Mouse (Mus musculus) left cerebral cortex, adult 11 months (tissue): ENCODE data around the gene Sf3b4.

Source experiments
- DNase-seq: peaks from one replicate; pipeline ENCODE4 v3.0.0; 2022; ENCODE audit warnings: low spot score

Gene Sf3b4

DNA sequence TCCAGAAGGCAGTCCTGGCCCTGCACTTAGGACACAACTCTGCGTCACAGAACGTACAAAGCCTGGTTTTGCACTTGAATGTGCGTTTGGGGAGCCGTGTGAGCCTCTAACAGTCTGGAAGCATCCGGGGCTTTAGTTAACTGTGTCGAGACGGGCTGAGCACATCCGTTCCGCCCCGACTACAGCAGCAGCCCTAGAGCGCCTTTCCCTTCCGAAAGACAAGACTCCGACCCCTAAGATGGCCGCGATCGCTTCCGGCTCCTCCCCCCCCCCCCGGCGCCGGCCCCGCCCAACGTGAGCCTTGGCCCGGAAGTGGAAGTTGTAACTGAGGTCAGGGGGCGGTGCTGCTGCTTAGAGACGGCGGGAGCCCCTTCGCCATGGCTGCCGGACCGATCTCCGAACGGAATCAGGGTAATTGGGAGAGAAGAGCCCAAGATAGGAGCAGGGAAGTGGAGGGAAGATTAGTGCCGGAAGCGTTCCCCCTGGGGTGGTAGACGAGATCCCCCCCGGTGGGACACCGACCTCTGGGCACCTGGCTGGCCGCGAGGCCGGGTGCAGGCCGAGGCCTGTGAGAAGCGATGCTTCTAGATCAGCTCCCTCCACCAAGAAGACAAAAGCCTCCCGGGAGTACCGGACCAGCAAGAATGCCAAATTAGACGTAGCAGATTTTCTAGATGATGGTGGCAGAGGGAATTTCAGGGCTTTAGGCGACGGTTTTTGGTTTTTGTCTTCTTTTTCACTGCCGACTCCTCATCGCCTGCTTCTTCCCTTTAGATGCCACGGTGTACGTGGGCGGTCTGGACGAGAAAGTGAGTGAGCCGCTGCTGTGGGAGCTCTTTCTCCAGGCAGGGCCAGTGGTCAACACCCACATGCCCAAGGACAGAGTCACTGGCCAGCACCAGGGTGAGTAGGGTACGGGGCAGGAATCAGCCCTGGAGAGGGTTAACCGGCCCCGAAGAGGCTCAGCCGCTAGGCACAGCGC lies at the start of gene Sf3b4:
TSS of gene Sf3b4 (plus strand) at position 136 of the 982 bp plus-strand sequence.
- peak; percentile 70 for DNase-seq

- no peak for DNase-seq
Observed at GRCm38 (mm10) chr3:96124235-96124634, 47.9 kb upstream of the Sf3b4 start.

GRCm38 (mm10) chr3:96128128-96128527 lies 44.0 kb upstream of the Sf3b4 start:
- no peak for DNase-seq

DNA sequence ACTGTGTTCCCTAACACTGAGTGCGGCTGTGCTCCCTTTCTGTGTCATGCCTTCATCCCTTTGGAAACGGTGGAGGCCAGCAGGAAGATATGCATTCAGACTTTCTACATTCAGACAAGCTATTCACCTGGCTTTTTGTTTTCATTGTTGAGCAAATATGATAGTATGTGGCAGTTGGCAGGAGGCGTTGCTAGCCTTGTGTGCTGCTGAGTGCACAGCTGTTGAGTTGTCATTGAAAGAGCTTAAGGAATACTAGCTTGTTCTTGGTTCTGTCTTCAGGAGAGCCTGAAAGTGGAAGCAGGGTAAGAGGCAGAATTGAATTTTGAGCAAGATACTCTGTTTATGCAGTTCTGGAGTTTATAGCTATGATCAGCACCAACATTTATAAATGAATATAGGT lies 39.7 kb upstream of the Sf3b4 start:
- no peak for DNase-seq

DNA sequence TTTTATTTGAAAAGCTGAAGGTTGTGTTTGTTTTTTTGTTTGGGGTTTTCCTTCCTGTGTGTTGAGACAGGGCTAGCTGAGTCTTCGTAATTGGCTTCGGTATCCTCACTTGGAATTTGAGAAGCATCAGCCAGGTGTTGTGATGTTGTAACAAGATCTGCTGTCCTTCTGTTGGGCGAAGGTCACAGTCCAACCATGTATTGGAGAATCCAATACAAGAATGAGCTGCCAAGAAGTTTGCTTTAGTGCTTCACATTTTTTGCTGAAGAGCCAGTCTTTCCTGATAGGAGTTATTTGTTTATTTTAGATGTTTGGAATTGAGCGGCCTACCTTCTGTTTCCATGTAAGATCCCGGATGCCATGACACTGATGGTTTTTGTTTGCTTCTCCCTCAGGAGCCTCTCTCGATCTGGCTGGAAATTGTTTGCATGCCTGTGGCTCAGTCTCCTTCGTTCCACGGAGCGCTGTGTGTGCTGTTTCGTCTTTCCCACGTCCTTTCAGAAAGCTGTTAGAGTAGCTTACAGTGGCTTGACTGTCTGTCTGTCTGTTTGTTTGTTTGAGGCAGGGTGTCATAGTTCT lies 38.7 kb upstream of the Sf3b4 start:
- DNase-seq: no peak

DNA sequence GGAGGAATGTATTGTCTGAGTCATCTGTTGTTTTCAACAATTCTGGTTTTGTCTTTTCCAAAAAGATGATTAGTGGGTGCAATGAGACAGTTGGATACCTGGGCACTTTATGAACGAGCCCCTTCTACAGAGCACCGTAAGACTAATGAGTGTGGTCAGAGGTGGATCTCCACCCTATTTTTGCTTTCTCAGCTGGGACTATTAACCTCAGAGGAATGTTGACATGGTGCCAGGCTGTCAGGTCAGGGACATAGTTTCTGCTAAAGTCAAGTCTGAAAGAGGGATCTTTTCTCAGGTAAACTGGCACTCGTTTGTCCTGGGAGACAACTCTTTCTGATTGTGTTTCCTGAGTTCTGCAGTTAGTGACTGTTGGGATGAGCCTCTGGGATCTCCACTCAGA lies 37.1 kb upstream of the Sf3b4 start:
- no peak for DNase-seq

- DNase-seq: peak; percentile 77
Observed at GRCm38 (mm10) chr3:96147950-96148349, 24.2 kb upstream of the Sf3b4 start.

DNA sequence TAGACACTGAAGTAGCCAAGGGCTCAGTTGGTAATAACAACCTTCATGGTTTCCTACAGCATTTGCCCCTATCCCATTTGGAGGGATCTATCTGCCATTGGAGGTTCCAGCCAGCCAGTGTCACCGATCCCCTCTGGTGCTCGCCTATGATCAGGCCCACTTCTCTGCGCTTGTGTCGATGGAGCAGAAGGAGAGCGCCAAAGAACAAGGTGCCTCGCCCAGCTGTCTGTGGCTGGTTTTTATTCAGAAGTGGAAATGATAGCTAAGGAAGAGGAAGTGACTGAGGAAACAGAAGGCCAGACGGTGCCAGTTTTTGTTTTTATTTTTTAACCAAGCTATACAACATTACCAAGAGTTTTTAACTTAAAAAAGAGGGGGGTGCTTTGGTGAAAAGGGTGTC lies 20.3 kb upstream of the Sf3b4 start:
- no peak for DNase-seq

DNA sequence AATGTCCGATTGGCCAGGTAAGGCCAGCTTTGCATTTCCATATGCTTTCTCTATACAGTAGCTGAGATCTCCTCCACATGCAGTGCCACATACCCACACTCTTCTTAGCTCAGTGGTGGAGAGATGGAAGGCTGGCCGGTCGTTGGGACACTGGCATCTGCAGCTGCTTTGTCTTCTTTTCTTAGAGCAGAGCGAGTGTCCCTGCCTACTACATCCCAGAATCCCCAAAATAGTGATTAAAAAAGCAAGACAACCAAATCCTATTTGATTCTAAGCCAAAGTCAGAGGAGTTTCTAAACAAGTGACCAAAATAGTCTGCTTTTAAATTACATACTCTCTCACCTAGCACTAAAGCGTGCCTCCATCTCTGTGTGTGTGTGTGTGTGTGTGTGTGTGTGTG lies 19.5 kb upstream of the Sf3b4 start:
- DNase-seq: no peak

DNA sequence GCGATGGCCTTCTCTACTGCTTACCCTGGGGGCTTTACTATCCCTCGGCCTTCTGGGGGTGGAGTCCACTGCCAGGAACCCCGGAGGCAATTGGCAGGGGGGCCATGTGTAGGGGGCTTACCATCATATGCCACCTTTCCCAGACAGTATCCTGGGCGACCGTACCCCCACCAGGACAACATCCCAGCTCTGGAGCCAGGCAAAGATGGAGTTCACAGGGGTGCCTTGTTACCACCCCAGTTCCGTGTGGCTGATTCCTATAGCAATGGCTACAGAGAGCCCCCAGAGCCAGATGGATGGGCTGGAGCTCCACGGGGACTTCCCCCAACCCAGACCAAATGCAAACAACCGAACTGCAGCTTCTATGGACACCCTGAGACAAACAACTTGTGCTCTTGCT lies 16.6 kb upstream of the Sf3b4 start:
- no peak for DNase-seq

DNA sequence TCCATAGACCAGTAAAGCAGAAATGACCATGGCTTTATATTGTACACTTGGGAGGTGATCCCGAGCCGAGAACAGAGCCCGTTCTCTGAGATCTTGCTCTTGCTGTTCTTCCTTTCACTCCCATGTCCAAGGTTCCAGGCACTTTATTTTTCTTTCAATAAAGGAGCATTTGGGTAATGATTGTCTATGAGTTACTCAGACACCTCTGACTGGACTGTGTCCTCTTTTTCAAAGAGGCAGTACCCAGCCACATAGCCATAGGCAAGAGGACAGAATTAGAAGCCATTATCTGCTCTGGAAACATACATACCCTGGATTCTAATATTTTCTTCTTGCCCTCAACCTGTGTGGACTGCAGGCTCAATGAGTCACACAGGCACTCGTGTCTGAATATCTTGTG lies 12.3 kb upstream of the Sf3b4 start:
- no peak for DNase-seq

GRCm38 (mm10) chr3:96160222-96160802 lies 11.8 kb upstream of the Sf3b4 start:
- DNase-seq: peak; percentile 53

DNA sequence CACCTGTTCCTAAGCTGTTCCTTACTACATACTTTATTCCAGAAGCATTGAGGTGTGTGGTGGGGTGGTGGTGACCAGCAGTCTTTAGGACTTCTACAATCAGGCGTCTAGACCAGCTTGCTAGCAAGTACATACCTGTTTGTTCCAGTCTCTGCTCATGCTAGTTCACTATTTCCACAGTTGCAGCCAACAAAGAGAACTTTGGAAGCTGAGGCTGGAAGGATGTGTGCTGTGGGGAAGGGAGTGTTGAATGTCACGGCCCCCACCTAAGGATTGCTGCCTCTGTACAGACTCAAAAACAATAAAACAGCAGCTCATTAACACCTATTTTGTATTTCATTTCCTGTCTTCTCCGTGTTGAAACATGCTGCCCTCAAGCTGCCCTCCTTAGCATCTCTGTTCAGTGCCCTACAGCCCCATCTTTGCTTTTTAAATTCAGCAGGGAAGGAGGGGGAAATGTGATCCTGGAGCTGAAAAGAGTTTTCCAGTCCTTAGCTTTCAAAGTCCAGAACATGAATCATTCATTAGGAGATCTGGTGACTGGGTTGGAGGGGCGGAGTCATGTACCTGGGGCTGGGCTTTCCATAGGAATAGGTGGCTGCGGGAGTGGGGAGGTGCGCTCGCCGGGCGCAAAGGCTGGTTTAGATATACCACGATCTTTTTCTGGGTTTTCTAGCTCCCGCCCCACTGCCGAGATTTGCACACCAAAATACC lies 11.2 kb upstream of the Sf3b4 start:
- peak; percentile 58 for DNase-seq

- no peak for DNase-seq
Observed at GRCm38 (mm10) chr3:96161869-96162840, 10.0 kb upstream of the Sf3b4 start, which contains the start of gene Mtmr11. Gene Mtmr11 (plus strand): TSS chr3:96162004.

- no peak for DNase-seq
Observed at GRCm38 (mm10) chr3:96163040-96163439, 9.1 kb upstream of the Sf3b4 start.

DNA sequence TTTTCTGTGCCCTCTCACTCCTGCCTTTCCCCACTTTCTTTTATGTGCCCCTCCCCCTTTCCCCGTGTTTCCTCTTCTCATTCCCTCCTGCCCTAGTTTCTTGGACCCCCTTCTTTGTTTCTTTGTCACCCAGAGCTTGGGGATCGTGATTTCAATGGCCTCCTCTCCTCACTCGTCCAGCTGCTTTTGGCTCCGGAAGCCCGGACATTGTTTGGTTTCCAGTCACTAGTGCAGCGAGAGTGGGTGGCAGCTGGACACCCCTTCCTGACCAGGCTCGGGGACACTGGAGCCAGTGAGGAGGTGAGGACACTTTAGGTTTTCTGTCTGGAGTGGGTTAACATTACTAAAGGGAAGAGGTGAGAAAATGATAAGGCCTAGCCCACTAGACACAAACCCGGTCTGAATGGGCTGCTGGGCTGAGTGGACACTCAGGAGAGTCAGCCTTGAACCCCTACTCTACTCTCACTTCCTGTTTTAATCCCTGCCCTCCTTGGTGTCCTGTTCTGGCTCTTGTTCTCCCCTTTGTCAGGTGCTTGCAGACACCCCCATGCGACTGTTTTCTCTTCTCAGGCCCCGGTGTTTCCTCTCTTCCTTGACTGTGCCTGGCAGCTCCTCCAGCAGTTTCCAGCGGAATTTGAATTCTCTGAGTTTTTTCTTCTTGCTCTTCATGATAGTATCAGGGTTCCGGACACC lies 3.5 kb upstream of the Sf3b4 start:
- DNase-seq: no peak

DNA sequence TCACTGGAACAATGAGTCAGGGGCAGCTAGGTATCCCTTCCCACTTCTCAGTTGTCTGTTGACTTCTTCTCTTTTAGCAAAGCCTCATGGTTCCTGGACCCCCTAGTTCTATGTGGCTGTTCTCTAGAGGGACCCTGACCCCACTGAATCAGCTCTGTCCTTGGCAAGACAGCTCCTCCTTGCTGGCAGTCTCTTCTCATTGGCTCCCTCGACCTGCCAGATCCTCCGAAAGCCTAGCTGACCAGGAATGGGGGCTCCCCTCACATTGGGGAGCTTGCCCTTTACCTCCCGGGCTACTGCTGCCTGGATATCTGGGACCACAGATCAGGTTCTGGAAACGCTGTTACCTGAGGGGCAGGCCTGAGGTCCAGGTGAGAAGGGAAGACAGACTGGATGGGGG lies 1.9 kb upstream of the Sf3b4 start:
- DNase-seq: no peak

DNA sequence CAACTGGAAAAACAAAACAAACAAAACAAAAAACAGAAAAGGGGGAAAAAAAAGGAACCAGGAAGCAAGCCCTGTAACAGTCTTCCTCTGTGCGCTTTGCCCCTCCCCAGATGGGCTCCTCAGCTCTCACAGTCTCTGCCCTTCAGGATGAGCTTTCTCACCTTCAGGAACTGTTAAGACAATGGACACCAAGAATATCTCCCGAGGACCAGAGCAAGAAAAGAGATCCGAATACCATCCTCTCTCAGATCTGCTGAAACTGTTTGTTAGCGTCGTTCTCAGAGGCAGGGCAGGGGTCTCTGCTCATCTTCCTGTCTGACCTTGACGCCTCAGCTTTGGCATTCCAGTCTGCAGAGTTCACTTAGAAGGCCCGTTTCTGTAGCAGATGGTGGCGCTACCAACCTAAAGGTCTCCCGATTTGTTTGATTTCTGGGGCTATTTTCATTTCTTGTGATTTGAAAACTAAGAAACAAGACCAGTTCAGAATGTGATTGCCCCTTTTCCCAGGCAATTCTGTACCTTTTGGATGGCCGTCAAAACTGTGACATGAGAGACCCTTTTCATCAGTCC lies 1.1 kb upstream of the Sf3b4 start:
- no peak for DNase-seq

- DNase-seq: no peak
Observed at GRCm38 (mm10) chr3:96171583-96172196, 442 bp upstream of the Sf3b4 start.

GRCm38 (mm10) chr3:96173185-96173584 lies 1.1 kb downstream of the Sf3b4 start:
- no peak for DNase-seq
